Mouse (Mus musculus) olfactory bulb, adult 2 months (tissue): ENCODE measurements around the gene Trex2.

Source experiments
- CTCF ChIP-seq: fragments of 200-500 bp; IDR thresholded peaks from 2 replicates; pipeline ENCODE4 v1.5.1; 2012; ENCODE audit warnings: low read depth, mild to moderate bottlenecking, low read length, moderate library complexity; ENCODE audit not compliant: insufficient read depth
- POLR2A ChIP-seq: fragments of 200-500 bp; IDR thresholded peaks from 2 replicates; pipeline ENCODE4 v1.6.1; 2012; ENCODE audit warnings: mild to moderate bottlenecking, low read depth, low read length, moderate library complexity; ENCODE audit not compliant: insufficient read depth

DNA sequence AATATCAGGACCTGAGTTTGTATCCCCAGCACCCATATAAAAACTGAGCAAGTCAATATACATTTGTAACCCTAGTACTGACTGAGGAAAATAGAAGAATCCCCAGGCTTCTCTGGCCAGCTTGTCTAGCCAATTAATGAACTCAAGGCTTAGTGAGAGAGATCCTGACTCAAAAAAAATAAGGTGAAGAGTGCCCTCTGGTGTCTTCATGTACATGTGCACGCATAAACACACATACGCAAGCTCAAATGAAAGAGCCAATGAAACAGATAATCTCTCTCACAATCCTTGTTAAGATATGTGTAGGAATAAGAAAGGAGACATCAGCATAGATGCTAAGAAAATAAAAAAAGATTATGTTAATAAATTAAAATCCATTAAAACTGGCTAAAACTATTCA is 5.1 kb downstream of the Trex2 start:
- TF ChIP-seq CTCF (no peak), POLR2A (no peak)
